Mouse (Mus musculus) urinary bladder, postnatal 4 days (tissue): ENCODE results near the gene Mcm3ap.
A peak's percentile ranks its signal among the peaks of the same experiment; 100 is the strongest.

Experiments used
- DNase-seq, 2 experiments: peaks; one replicate each; pipeline ENCODE4 v3.0.0; 2021 to 2022; ENCODE audit warnings: low spot score in 2 of 2

Mcm3ap gene

GRCm38 (mm10) chr10:76468203-76469162 is at the start of gene Mcm3ap, which contains the start of gene Ybey:
Gene Mcm3ap (plus strand): TSS chr10:76468927.
Gene Ybey (minus strand): TSS chr10:76469114.
- DNase-seq: peak; percentile 83 to 87

- DNase-seq: no peak
Observed at GRCm38 (mm10) chr10:76425674-76426073, 43.1 kb upstream of the Mcm3ap start.

- no peak for DNase-seq
Observed at GRCm38 (mm10) chr10:76433925-76434324, 34.8 kb upstream of the Mcm3ap start.

GRCm38 (mm10) chr10:76439107-76439890 is 29.4 kb upstream of the Mcm3ap start:
- DNase-seq: no peak

GRCm38 (mm10) chr10:76440281-76440680 is 28.4 kb upstream of the Mcm3ap start, which contains the start of gene AC141477.1:
Gene AC141477.1 (minus strand): TSS chr10:76440444.
- DNase-seq: no peak

- peak; percentile 97 for DNase-seq
Observed at GRCm38 (mm10) chr10:76442178-76443088, 26.3 kb upstream of the Mcm3ap start, which contains the start of gene Pcnt. Gene Pcnt (minus strand): TSS chr10:76442786.

- no peak for DNase-seq
Observed at GRCm38 (mm10) chr10:76445996-76446681, 22.6 kb upstream of the Mcm3ap start.

- no peak for DNase-seq
Observed at GRCm38 (mm10) chr10:76447406-76448229, 21.1 kb upstream of the Mcm3ap start.

GRCm38 (mm10) chr10:76448851-76449250 is 19.9 kb upstream of the Mcm3ap start, which contains the start of gene 2610028H24Rik:
Gene 2610028H24Rik (plus strand): TSS chr10:76449081.
- DNase-seq: no peak

- no peak for DNase-seq
Observed at GRCm38 (mm10) chr10:76455289-76455688, 13.4 kb upstream of the Mcm3ap start.

GRCm38 (mm10) chr10:76461255-76461654 is 7.5 kb upstream of the Mcm3ap start:
- DNase-seq: no peak

GRCm38 (mm10) chr10:76462312-76462711 is 6.4 kb upstream of the Mcm3ap start:
- no peak for DNase-seq

GRCm38 (mm10) chr10:76462721-76463120 is 6.0 kb upstream of the Mcm3ap start:
- no peak for DNase-seq

GRCm38 (mm10) chr10:76473759-76474158 is 5.0 kb downstream of the Mcm3ap start:
- DNase-seq: no peak

GRCm38 (mm10) chr10:76480851-76481250 is 12.1 kb downstream of the Mcm3ap start:
- no peak for DNase-seq

GRCm38 (mm10) chr10:76481480-76481879 is 12.8 kb downstream of the Mcm3ap start:
- DNase-seq: no peak

GRCm38 (mm10) chr10:76486302-76486701 is 17.6 kb downstream of the Mcm3ap start:
- no peak for DNase-seq

- DNase-seq: no peak
Observed at GRCm38 (mm10) chr10:76488265-76488664, 19.5 kb downstream of the Mcm3ap start.

GRCm38 (mm10) chr10:76489205-76489604 is 20.5 kb downstream of the Mcm3ap start:
- DNase-seq: no peak

GRCm38 (mm10) chr10:76493527-76493926 is 24.8 kb downstream of the Mcm3ap start:
- DNase-seq: no peak
